Mouse (Mus musculus): ENCODE data around the gene A330070K13Rik. TPM values are rescaled to one million over a fixed set of nuclear protein-coding genes. Genes with fewer than 3 reads are reported as not detected.

The A330070K13Rik gene
- total RNA-seq, 2 experiments from 2014 or later = not detected

DNA sequence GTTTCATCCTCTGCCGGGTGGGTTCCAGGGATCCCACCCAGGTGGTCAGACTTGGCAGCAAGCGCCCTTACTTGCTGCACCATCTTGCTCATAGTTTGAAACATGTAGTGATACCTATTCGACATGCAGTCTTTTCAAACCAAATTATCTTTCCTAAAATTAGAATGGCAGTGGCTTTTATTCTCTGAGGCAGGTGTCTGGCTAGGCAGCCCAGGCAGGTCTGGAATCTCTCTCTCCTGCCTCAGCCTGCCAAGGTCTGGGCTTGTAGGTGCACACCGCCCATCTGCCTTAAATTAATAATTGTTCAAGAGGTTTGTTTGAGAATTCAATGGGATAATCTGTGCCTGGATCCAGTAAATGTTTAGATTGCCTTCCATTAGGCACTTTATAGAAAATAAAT lies 53.6 kb downstream of the A330070K13Rik start:
- DNase-seq (ENCODE audit: low spot score in 2 of 2) = no peak

DNA sequence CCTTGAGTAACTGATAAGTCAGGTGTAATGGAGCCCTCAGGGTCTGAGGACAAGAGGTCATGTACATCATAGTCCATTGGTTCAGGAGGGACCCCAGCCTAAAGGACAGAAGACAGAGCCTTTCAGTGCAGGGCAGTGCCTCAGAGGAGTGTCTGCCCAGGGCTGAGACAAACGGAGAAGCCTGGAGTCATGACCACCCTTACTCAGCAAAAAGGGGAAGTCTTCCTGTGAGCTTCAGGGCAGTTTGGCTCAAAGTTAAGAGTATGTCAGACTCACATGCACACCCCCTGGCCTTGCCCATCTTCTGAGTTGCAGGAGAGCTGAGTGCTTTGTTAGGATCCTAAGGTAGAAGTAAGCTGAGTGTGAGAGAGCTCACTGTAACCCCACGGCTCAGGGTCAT lies 54.5 kb downstream of the A330070K13Rik start:
- DNase-seq (ENCODE audit: low spot score in 2 of 2) = no peak

Other genes with a start within 250 kb of the A330070K13Rik start
- 1 to 10 TPM; 7.8 to 9.4 TPM for gene Kctd7, start 239.8 kb downstream of the A330070K13Rik start, total RNA-seq (2021)
- gene Rabgef1, start 212.8 kb downstream of the A330070K13Rik start, total RNA-seq (2021) = 10 to 100 TPM; 36.5 to 43.2 TPM
- gene Tmem248, start 167.6 kb downstream of the A330070K13Rik start, total RNA-seq (2021) = 10 to 100 TPM; 56.0 to 61.9 TPM
- gene Sbds, start 129.1 kb downstream of the A330070K13Rik start, total RNA-seq (2021) = 10 to 100 TPM; 74.2 to 77.0 TPM
- gene Tyw1, start 129.0 kb downstream of the A330070K13Rik start, total RNA-seq (2021) = 10 to 100 TPM; 25.3 to 25.7 TPM
- gene Caln1, start 15.2 kb downstream of the A330070K13Rik start, total RNA-seq (2021) = 10 to 100 TPM; 46.1 to 47.0 TPM

Measured in adrenal gland, postnatal 4 days (tissue).